Mouse (Mus musculus): ENCODE measurements around the gene Gucy2d. TPM values are rescaled to one million over a fixed set of nuclear protein-coding genes. Genes with fewer than 3 reads are reported as not detected.
A peak's percentile ranks its signal among the peaks of the same experiment; 100 is the strongest.

Gene Gucy2d
- total and polyA plus RNA-seq, 2 experiments from 2014 or later = 0.08 TPM; not detected in 1

- no peak for TF ChIP-seq EP300 (IDR thresholded peaks at IDR 0.05; ENCODE audit: low read depth)
- 0 out of 2 replicates have a peak, but pooled peaks have one; percentile 20 for TF ChIP-seq CTCF (IDR thresholded peaks at IDR 0.05; ENCODE audit: low read depth)
- Histone ChIP-seq H3K27me3 (ENCODE audit: control insufficient read depth, insufficient read depth, low read length) (peaks cover 6% of the 10 kb centered on the region; the same call in 1 of the 2 replicates), H3K4me3 (ENCODE audit: low read depth, low read length) (peak overlapping the region; percentile 43), H3K4me2 (ENCODE audit: low read depth, low read length) (peak overlapping the region; percentile 67), H3K4me1 (ENCODE audit: control insufficient read depth, insufficient read depth) (0 out of 2 replicates have a peak, but pooled peaks cover 7% of the 10 kb centered on the region), H3K36me3 (replicated peaks; ENCODE audit: control insufficient read depth, insufficient read depth, low read length) (no peaks in the 10 kb centered on the region), H3K9me3 (replicated peaks; ENCODE audit: control insufficient read depth, low read length) (no peaks in the 10 kb centered on the region), H3K27ac (ENCODE audit: low read depth) (no peak overlapping the region), H3K9ac (replicated peaks; ENCODE audit: low read depth, low read length) (peak overlapping the region; percentile 32)
- DNase-seq (ENCODE audit: low spot score) (peak; percentile 78), ATAC-seq (ENCODE audit: insufficient read depth, low read depth) (peak; percentile 83)
- WGBS = 0% methylated on average over 48 of the region's 50 CpGs
Measured at GRCm38 (mm10) chr7:98489623-98490084, 49.4 kb downstream of the Gucy2d start.

GRCm38 (mm10) chr7:98490328-98490727 lies 50.1 kb downstream of the Gucy2d start:
- TF ChIP-seq EP300 (IDR thresholded peaks at IDR 0.05; ENCODE audit: low read depth) (no peak), CTCF (IDR thresholded peaks at IDR 0.05; ENCODE audit: low read depth) (no peak)
- H3K4me3 ChIP-seq (ENCODE audit: low read depth, low read length) = peak overlapping the region; percentile 43
- H3K27me3 ChIP-seq (ENCODE audit: control insufficient read depth, insufficient read depth, low read length) = peaks cover 6% of the 10 kb centered on the region; the same call in 1 of the 2 replicates
- H3K4me2 ChIP-seq (ENCODE audit: low read depth, low read length) = peak overlapping the region; percentile 67
- WGBS = 49% methylated on average over 4 of the region's 4 CpGs
- no peak overlapping the region for H3K27ac ChIP-seq (ENCODE audit: low read depth)
- H3K4me1 ChIP-seq (ENCODE audit: control insufficient read depth, insufficient read depth) = 0 out of 2 replicates have a peak, but pooled peaks cover 7% of the 10 kb centered on the region
- H3K9me3 ChIP-seq (replicated peaks; ENCODE audit: control insufficient read depth, low read length) = no peaks in the 10 kb centered on the region
- no peak for DNase-seq (ENCODE audit: low spot score)
- ATAC-seq (ENCODE audit: insufficient read depth, low read depth) = no peak
- peak overlapping the region; percentile 32; the same call in 1 of the 2 replicates for H3K9ac ChIP-seq (replicated peaks; ENCODE audit: low read depth, low read length)
- H3K36me3 ChIP-seq (replicated peaks; ENCODE audit: control insufficient read depth, insufficient read depth, low read length) = no peaks in the 10 kb centered on the region

- Histone ChIP-seq H3K4me1 (ENCODE audit: control insufficient read depth, insufficient read depth) (0 out of 2 replicates have a peak, but pooled peaks cover 7% of the 10 kb centered on the region), H3K9ac (replicated peaks; ENCODE audit: low read depth, low read length) (0 out of 2 replicates have a peak overlapping the region, but pooled peaks have one; percentile 32), H3K36me3 (replicated peaks; ENCODE audit: control insufficient read depth, insufficient read depth, low read length) (no peaks in the 10 kb centered on the region), H3K4me3 (ENCODE audit: low read depth, low read length) (peak overlapping the region; percentile 43), H3K27ac (ENCODE audit: low read depth) (no peak overlapping the region), H3K4me2 (ENCODE audit: low read depth, low read length) (peak overlapping the region; percentile 67), H3K9me3 (replicated peaks; ENCODE audit: control insufficient read depth, low read length) (no peaks in the 10 kb centered on the region), H3K27me3 (ENCODE audit: control insufficient read depth, insufficient read depth, low read length) (peaks cover 6% of the 10 kb centered on the region; the same call in 1 of the 2 replicates)
- ATAC-seq (ENCODE audit: insufficient read depth, low read depth) (no peak), DNase-seq (ENCODE audit: low spot score) (no peak)
- 93% methylated on average over 6 of the region's 6 CpGs for WGBS
- no peak for TF ChIP-seq EP300 (IDR thresholded peaks at IDR 0.05; ENCODE audit: low read depth)
- TF ChIP-seq CTCF (IDR thresholded peaks at IDR 0.05; ENCODE audit: low read depth) = no peak
Measured at GRCm38 (mm10) chr7:98490911-98491310, 50.7 kb downstream of the Gucy2d start.

- H3K36me3 ChIP-seq (replicated peaks; ENCODE audit: control insufficient read depth, insufficient read depth, low read length) = no peaks in the 10 kb centered on the region
- H3K9ac ChIP-seq (replicated peaks; ENCODE audit: low read depth, low read length) = no peak overlapping the region
- TF ChIP-seq CTCF (IDR thresholded peaks at IDR 0.05; ENCODE audit: low read depth) (no peak), EP300 (IDR thresholded peaks at IDR 0.05; ENCODE audit: low read depth) (no peak)
- 72% methylated on average over 9 of the region's 9 CpGs for WGBS
- H3K27ac ChIP-seq (ENCODE audit: low read depth) = no peak overlapping the region; the same call in 1 of the 2 replicates
- no peak for DNase-seq (ENCODE audit: low spot score)
- H3K4me3 ChIP-seq (ENCODE audit: low read depth, low read length) = peak overlapping the region; percentile 43
- ATAC-seq (ENCODE audit: insufficient read depth, low read depth) = no peak
- H3K4me2 ChIP-seq (ENCODE audit: low read depth, low read length) = peak overlapping the region; percentile 67
- H3K27me3 ChIP-seq (ENCODE audit: control insufficient read depth, insufficient read depth, low read length) = peaks cover 6% of the 10 kb centered on the region; the same call in 1 of the 2 replicates
- H3K9me3 ChIP-seq (replicated peaks; ENCODE audit: control insufficient read depth, low read length) = no peaks in the 10 kb centered on the region
- 0 out of 2 replicates have a peak, but pooled peaks cover 7% of the 10 kb centered on the region for H3K4me1 ChIP-seq (ENCODE audit: control insufficient read depth, insufficient read depth)
Measured at GRCm38 (mm10) chr7:98491451-98492200, 51.4 kb downstream of the Gucy2d start.

GRCm38 (mm10) chr7:98492331-98492730 lies 52.1 kb downstream of the Gucy2d start:
- Histone ChIP-seq H3K27ac (ENCODE audit: low read depth) (peak overlapping the region; percentile 27; the same call in 1 of the 2 replicates), H3K4me2 (ENCODE audit: low read depth, low read length) (peak overlapping the region; percentile 67), H3K9ac (replicated peaks; ENCODE audit: low read depth, low read length) (0 out of 2 replicates have a peak overlapping the region, but pooled peaks have one; percentile 4), H3K4me3 (ENCODE audit: low read depth, low read length) (peak overlapping the region; percentile 43; the same call in 1 of the 2 replicates), H3K27me3 (ENCODE audit: control insufficient read depth, insufficient read depth, low read length) (peaks cover 6% of the 10 kb centered on the region; the same call in 1 of the 2 replicates), H3K36me3 (replicated peaks; ENCODE audit: control insufficient read depth, insufficient read depth, low read length) (no peaks in the 10 kb centered on the region), H3K4me1 (ENCODE audit: control insufficient read depth, insufficient read depth) (0 out of 2 replicates have a peak, but pooled peaks cover 7% of the 10 kb centered on the region), H3K9me3 (replicated peaks; ENCODE audit: control insufficient read depth, low read length) (no peaks in the 10 kb centered on the region)
- DNase-seq (ENCODE audit: low spot score) = no peak
- no peak for ATAC-seq (ENCODE audit: insufficient read depth, low read depth)
- 65% methylated on average over 5 of the region's 5 CpGs for WGBS
- no peak for TF ChIP-seq CTCF (IDR thresholded peaks at IDR 0.05; ENCODE audit: low read depth)
- TF ChIP-seq EP300 (IDR thresholded peaks at IDR 0.05; ENCODE audit: low read depth) = no peak
